Mouse (Mus musculus) limb, embryonic 15.5 days (tissue): ENCODE results near the gene Cdrt4. TPM values are rescaled to one million over a fixed set of nuclear protein-coding genes. Genes with fewer than 3 reads are reported as not detected.
A peak's percentile ranks its signal among the peaks of the same experiment; 100 is the strongest.

ENCODE experiments used
- ATAC-seq: fragments of 200-750 bp; cut with Nextera tagmentation; 2 replicates; pipeline ENCODE4 v1.8.0; 2017; ENCODE audit warnings: low read depth, moderate TSS enrichment; ENCODE audit not compliant: insufficient number of reproducible peaks, low FRiP score, low TSS enrichment
- H3K27ac ChIP-seq: fragments of 300-500 bp; sonication (generic); 2 replicates; pipeline ENCODE4 v1.5.1; 2015; ENCODE audit warnings: moderate library complexity, mild to moderate bottlenecking, inconsistent platforms
- H3K27me3 ChIP-seq: fragments of 300-500 bp; sonication (generic); 2 replicates; pipeline ENCODE4 v1.6.1; 2015; ENCODE audit warnings: inconsistent platforms
- H3K36me3 ChIP-seq: fragments of 300-500 bp; sonication (generic); 2 replicates; pipeline ENCODE4 v1.6.1; 2015; ENCODE audit warnings: inconsistent platforms
- H3K4me1 ChIP-seq: fragments of 300-500 bp; sonication (generic); 2 replicates; pipeline ENCODE4 v1.6.1; 2015; ENCODE audit warnings: inconsistent platforms
- H3K4me2 ChIP-seq: fragments of 300-500 bp; sonication (generic); 2 replicates; pipeline ENCODE4 v1.6.1; 2015; ENCODE audit warnings: mild to moderate bottlenecking, inconsistent platforms
- H3K4me3 ChIP-seq: fragments of 300-500 bp; sonication (generic); 2 replicates; pipeline ENCODE4 v1.5.1; 2015; ENCODE audit warnings: mild to moderate bottlenecking, inconsistent platforms
- H3K9ac ChIP-seq: fragments of 300-500 bp; sonication (generic); 2 replicates; pipeline ENCODE4 v1.6.1; 2015; ENCODE audit warnings: inconsistent platforms
- H3K9me3 ChIP-seq: fragments of 300-500 bp; sonication (generic); 2 replicates; pipeline ENCODE4 v1.6.1; 2016; ENCODE audit warnings: inconsistent platforms
- WGBS: fragments of 180-500 bp; shearing (Covaris S2); methylation state at CpG from one replicate; pipeline ENCODE4 v1.1.7; 2015; 5-methylcytosine and 5-hydroxymethylcytosine counted together
- polyA plus RNA-seq: library from polyadenylated mRNA; unstranded; fragments of >200 nt; fragmentation: Nextera tagmentation; extraction: Ambion mirVana; gene quantifications from 2 replicates; pipeline ENCODE4 v1.2.1, GENCODE M21; 2015

The Cdrt4 gene
- polyA plus RNA-seq, 1 experiment from 2014 or later = 0.22 TPM

- H3K27ac ChIP-seq = no peak overlapping the region
- WGBS = 84% methylated on average over 9 of the region's 9 CpGs
- H3K36me3 ChIP-seq = no peaks in the 10 kb centered on the region
- ATAC-seq = no peak
- H3K4me2 ChIP-seq = no peak overlapping the region
- H3K4me1 ChIP-seq = peaks cover 17% of the 10 kb centered on the region
- H3K9ac ChIP-seq = no peak overlapping the region
- no peaks in the 10 kb centered on the region for H3K27me3 ChIP-seq
- no peaks in the 10 kb centered on the region for H3K9me3 ChIP-seq
- H3K4me3 ChIP-seq = no peak overlapping the region
Measured at GRCm38 (mm10) chr11:63026651-63027141, 75.7 kb downstream of the Cdrt4 start.

- H3K9ac ChIP-seq = no peak overlapping the region
- peaks cover 15% of the 10 kb centered on the region; the same call in 1 of the 2 replicates for H3K4me1 ChIP-seq
- no peak for ATAC-seq
- no peaks in the 10 kb centered on the region for H3K9me3 ChIP-seq
- no peak overlapping the region for H3K4me3 ChIP-seq
- H3K4me2 ChIP-seq = no peak overlapping the region
- WGBS = 67% methylated on average over 3 of the region's 3 CpGs
- no peak overlapping the region for H3K27ac ChIP-seq
- H3K27me3 ChIP-seq = no peaks in the 10 kb centered on the region
- H3K36me3 ChIP-seq = no peaks in the 10 kb centered on the region
Measured at GRCm38 (mm10) chr11:63028131-63028530, 77.1 kb downstream of the Cdrt4 start.

- H3K9ac ChIP-seq = no peak overlapping the region
- no peaks in the 10 kb centered on the region for H3K9me3 ChIP-seq
- H3K4me2 ChIP-seq = no peak overlapping the region
- no peak for ATAC-seq
- H3K27ac ChIP-seq = no peak overlapping the region
- peaks cover 9% of the 10 kb centered on the region; the same call in 1 of the 2 replicates for H3K4me1 ChIP-seq
- no peaks in the 10 kb centered on the region for H3K36me3 ChIP-seq
- 62% methylated on average over 4 of the region's 4 CpGs for WGBS
- no peaks in the 10 kb centered on the region for H3K27me3 ChIP-seq
- H3K4me3 ChIP-seq = no peak overlapping the region
Measured at GRCm38 (mm10) chr11:63029148-63029714, 78.2 kb downstream of the Cdrt4 start.

GRCm38 (mm10) chr11:63029721-63030120 is 78.7 kb downstream of the Cdrt4 start:
- Histone ChIP-seq H3K4me2 (no peak overlapping the region), H3K27me3 (no peaks in the 10 kb centered on the region), H3K36me3 (no peaks in the 10 kb centered on the region), H3K4me3 (no peak overlapping the region), H3K9ac (no peak overlapping the region), H3K27ac (no peak overlapping the region), H3K4me1 (peaks cover 9% of the 10 kb centered on the region; the same call in 1 of the 2 replicates), H3K9me3 (no peaks in the 10 kb centered on the region)
- no peak for ATAC-seq
- 92% methylated on average over 6 of the region's 6 CpGs for WGBS

GRCm38 (mm10) chr11:63035420-63036211 is 84.6 kb downstream of the Cdrt4 start:
- H3K4me2 ChIP-seq = no peak overlapping the region
- H3K36me3 ChIP-seq = no peaks in the 10 kb centered on the region
- no peaks in the 10 kb centered on the region for H3K9me3 ChIP-seq
- no peaks in the 10 kb centered on the region for H3K27me3 ChIP-seq
- peak; percentile 54; the same call in 1 of the 2 replicates for ATAC-seq
- no peak overlapping the region for H3K9ac ChIP-seq
- H3K4me3 ChIP-seq = no peak overlapping the region
- H3K27ac ChIP-seq = peak overlapping the region; percentile 71
- 47% methylated on average over 11 of the region's 11 CpGs for WGBS
- H3K4me1 ChIP-seq = peaks cover 20% of the 10 kb centered on the region

- Histone ChIP-seq H3K4me1 (peaks cover 22% of the 10 kb centered on the region), H3K27me3 (no peaks in the 10 kb centered on the region), H3K36me3 (no peaks in the 10 kb centered on the region), H3K4me2 (no peak overlapping the region), H3K4me3 (no peak overlapping the region), H3K9ac (no peak overlapping the region), H3K27ac (peak overlapping the region; percentile 33; the same call in 1 of the 2 replicates), H3K9me3 (no peaks in the 10 kb centered on the region)
- ATAC-seq = no peak
- 40% methylated on average over 12 of the region's 12 CpGs for WGBS
Measured at GRCm38 (mm10) chr11:63040002-63040661, 89.1 kb downstream of the Cdrt4 start.

Other genes starting within 250 kb of the Cdrt4 start
- 8.4 and 8.8 TPM in 2 replicates for gene Zfp287, start 219.3 kb upstream of the Cdrt4 start, polyA plus RNA-seq
- gene Gm10428, start 198.1 kb upstream of the Cdrt4 start, polyA plus RNA-seq = not detected in 2 replicates
- 21.8 and 22.3 TPM in 2 replicates for gene Zfp286, start 161.7 kb upstream of the Cdrt4 start, polyA plus RNA-seq
- gene Trim16, start 131.0 kb upstream of the Cdrt4 start, polyA plus RNA-seq = 24.6 and 26.1 TPM in 2 replicates
- 0.20 and 0.65 TPM in 2 replicates for gene Fbxw10, start 104.1 kb upstream of the Cdrt4 start, polyA plus RNA-seq
- gene Tvp23b, start 71.7 kb upstream of the Cdrt4 start, polyA plus RNA-seq = 82.1 and 85.3 TPM in 2 replicates
- gene Tekt3, start 110.5 kb downstream of the Cdrt4 start, polyA plus RNA-seq = 0.16 and 0.22 TPM in 2 replicates
- gene Pmp22, start 177.8 kb downstream of the Cdrt4 start, polyA plus RNA-seq = 307 and 381 TPM in 2 replicates